Mouse (Mus musculus): ENCODE measurements around the gene Cib2.

Gene Cib2

DNA sequence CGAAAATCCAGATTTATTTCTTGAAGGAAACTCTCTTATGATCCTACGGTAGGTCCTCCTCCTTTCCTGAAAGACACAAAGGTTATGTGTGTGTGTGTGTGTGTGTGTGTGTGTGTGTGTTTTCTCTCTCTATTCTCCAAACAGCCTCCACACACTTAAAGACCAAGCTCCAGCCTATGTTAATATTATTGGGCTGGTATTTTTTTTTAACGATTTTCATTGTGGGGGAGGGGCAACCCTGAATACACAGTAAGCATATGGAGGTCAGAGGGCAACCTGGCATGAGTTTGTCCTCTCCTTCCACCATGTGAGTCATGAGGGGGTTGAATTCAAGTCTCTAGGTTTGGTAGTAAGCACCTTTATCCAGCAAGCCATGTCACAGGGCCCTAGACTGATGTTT, 60.2 kb downstream of the Cib2 start:
- no peak for DNase-seq (ENCODE audit: extremely low read depth, low read depth)

DNA sequence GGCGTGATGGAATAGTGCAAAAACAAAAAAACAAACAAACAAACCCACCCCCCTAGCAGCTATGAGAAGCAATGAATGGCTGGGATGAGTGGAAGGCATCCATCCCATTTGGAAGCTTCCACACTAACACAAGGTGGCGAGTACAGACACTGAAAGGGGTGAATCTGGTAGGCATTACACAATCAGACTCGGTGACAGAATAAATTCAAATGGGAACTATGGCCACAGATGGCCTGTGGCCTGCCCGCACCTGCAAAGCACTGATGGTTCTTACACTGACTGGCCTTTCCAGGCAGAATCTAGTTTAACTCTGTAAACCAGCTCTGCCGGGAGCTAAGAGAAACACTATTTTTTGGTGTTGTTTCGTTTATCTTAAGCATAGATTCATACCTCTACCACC, 60.7 kb downstream of the Cib2 start:
- no peak for DNase-seq (ENCODE audit: extremely low read depth, low read depth)
